Mouse (Mus musculus): ENCODE measurements at regions not wholly inside any gene's neighbourhood (a gene's known extent, or its start where the extent isn't known, plus 50 kb on each side); places are given as distances from the start of the nearest gene placed in this dataset.
A peak's percentile ranks its signal among the peaks of the same experiment; 100 is the strongest.

DNA sequence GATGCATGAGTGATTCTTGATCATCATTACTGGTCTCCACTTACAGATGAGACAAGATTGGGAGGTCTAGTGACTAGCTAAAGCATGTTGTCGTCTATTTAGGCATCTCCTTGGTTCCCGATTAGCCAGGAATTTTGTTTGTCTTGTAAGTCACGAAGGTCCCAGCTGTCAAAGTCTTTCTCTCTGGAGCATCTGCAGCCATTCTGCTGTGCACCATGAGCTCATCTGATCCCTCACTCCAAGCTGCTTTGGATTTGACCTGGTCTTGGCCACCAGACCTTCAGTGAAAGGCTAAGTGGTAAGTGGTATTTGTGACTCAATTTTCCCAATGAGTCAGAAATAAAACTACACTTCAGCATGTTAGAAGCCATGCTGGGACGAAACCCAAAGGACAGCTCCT is 53.3 kb upstream of the Creb5 start:
- Histone ChIP-seq H3K36me3 (ENCODE audit: control insufficient read depth, insufficient read depth, low read length, poor library complexity, severe bottlenecking) (no peaks in the 10 kb centered on the region), H3K27me3 (ENCODE audit: control insufficient read depth, insufficient read depth, low read length, poor library complexity, severe bottlenecking) (no peaks in the 10 kb centered on the region)
- no peak for DNase-seq (ENCODE audit: low read depth, low spot score)

GRCm38 (mm10) chr6:53232616-53233015 is 54.5 kb upstream of the Creb5 start:
- no peaks in the 10 kb centered on the region for H3K27me3 ChIP-seq (ENCODE audit: control insufficient read depth, insufficient read depth, low read length, poor library complexity, severe bottlenecking)
- DNase-seq (ENCODE audit: low read depth, low spot score), result no peak
- H3K36me3 ChIP-seq (ENCODE audit: control insufficient read depth, insufficient read depth, low read length, poor library complexity, severe bottlenecking), result no peaks in the 10 kb centered on the region

DNA sequence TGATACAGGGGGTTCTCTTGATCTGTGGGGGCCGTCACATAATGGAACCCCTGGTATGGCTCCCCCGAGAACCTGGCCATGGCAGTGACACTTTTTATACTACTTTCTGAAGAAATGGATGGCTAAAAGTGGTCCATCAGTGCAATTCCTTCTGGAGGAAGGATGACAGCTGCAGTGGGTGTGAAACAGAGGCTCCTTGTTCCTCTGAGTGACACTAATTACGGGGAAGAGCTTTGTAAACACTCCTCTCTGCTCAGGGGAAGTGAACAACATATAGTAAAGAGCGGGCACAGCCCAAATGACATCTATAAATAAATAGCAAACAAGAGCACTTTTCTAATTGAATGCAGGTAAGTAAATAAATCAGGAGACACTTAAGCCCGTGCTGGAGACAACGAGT is 57.7 kb upstream of the Creb5 start:
- DNase-seq (ENCODE audit: low read depth, low spot score), result no peak
- Histone ChIP-seq H3K27me3 (ENCODE audit: control insufficient read depth, insufficient read depth, low read length, poor library complexity, severe bottlenecking) (no peaks in the 10 kb centered on the region), H3K36me3 (ENCODE audit: control insufficient read depth, insufficient read depth, low read length, poor library complexity, severe bottlenecking) (no peaks in the 10 kb centered on the region)

GRCm38 (mm10) chr6:53222104-53222503 is 65.0 kb upstream of the Creb5 start:
- DNase-seq (ENCODE audit: low read depth, low spot score), result no peak
- H3K36me3 ChIP-seq (ENCODE audit: control insufficient read depth, insufficient read depth, low read length, poor library complexity, severe bottlenecking), result no peaks in the 10 kb centered on the region
- H3K27me3 ChIP-seq (ENCODE audit: control insufficient read depth, insufficient read depth, low read length, poor library complexity, severe bottlenecking), result no peaks in the 10 kb centered on the region

DNA sequence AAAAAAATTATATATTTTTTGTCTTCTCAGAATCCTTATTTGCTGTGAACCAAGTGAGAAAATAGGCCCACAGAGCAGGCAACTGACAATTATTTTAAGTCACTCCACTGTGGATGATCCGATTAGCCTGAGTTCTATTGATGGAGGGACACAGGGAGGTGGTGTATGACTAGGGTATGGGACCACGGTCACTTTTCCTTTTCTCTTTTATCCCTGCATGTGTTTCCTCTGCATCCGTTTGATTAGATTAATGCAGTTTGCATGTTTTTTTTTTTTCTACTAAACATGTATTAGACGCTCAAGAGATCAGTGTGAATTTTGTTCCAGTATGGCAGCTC is 65.4 kb upstream of the Creb5 start:
- H3K27me3 ChIP-seq (ENCODE audit: control insufficient read depth, insufficient read depth, low read length, poor library complexity, severe bottlenecking), result no peaks in the 10 kb centered on the region
- H3K36me3 ChIP-seq (ENCODE audit: control insufficient read depth, insufficient read depth, low read length, poor library complexity, severe bottlenecking), result no peaks in the 10 kb centered on the region
- no peak for DNase-seq (ENCODE audit: low read depth, low spot score)

DNA sequence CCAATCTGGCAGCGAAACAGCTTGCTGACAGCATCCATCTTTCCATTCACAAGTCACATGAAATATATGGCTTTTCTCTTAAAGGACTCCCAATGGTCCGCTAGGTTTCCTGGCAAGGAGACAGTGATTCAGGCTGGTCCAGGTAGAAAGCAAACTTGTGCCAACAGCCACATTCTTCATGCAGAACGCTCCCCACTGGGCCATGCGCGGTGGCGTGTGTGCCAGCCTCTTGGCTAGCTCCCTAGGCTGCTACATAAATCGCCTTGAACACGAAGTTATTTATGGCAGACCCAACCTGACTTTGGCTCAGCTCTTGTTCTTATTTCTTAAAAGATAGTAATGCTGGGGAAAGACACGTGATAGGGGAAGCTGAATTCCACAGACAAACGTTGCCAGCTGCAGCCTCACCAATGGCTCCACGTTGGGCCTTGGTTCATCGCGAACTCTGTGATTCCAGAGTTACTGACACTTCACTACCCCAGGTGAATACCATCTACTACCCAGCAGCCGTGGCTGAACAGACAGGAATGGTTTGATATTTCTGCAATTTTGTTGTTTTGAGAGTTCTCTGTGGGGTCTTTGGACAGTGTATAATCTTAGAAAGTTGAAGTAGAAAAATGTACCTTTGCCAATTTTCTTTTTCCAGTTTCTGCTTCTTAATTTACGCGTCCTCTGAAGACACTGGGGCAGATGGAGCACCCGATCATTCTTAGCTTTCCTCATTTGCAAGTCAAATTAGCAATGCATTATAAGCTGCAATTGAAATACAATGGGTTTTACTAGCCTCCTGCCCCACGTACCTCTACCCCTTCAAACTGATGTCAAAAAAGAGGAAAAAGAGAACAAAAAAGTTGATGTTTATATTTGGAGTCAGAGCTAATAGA is 66.0 kb upstream of the Creb5 start:
- no peak for DNase-seq (ENCODE audit: low read depth, low spot score)
- Histone ChIP-seq H3K27me3 (ENCODE audit: control insufficient read depth, insufficient read depth, low read length, poor library complexity, severe bottlenecking) (no peaks in the 10 kb centered on the region), H3K36me3 (ENCODE audit: control insufficient read depth, insufficient read depth, low read length, poor library complexity, severe bottlenecking) (no peaks in the 10 kb centered on the region)

GRCm38 (mm10) chr6:53218871-53219286 is 68.2 kb upstream of the Creb5 start:
- Histone ChIP-seq H3K27me3 (ENCODE audit: control insufficient read depth, insufficient read depth, low read length, poor library complexity, severe bottlenecking) (no peaks in the 10 kb centered on the region), H3K36me3 (ENCODE audit: control insufficient read depth, insufficient read depth, low read length, poor library complexity, severe bottlenecking) (no peaks in the 10 kb centered on the region)
- DNase-seq (ENCODE audit: low read depth, low spot score), result no peak

- Histone ChIP-seq H3K36me3 (ENCODE audit: control insufficient read depth, insufficient read depth, low read length, poor library complexity, severe bottlenecking) (no peaks in the 10 kb centered on the region), H3K27me3 (ENCODE audit: control insufficient read depth, insufficient read depth, low read length, poor library complexity, severe bottlenecking) (no peaks in the 10 kb centered on the region)
- peak; percentile 22 for DNase-seq (ENCODE audit: low read depth, low spot score)
Measured at GRCm38 (mm10) chr6:53217234-53218015, 69.6 kb upstream of the Creb5 start.

GRCm38 (mm10) chr6:53216715-53217114 is 70.4 kb upstream of the Creb5 start:
- DNase-seq (ENCODE audit: low read depth, low spot score), result peak; percentile 14
- H3K36me3 ChIP-seq (ENCODE audit: control insufficient read depth, insufficient read depth, low read length, poor library complexity, severe bottlenecking), result no peaks in the 10 kb centered on the region
- H3K27me3 ChIP-seq (ENCODE audit: control insufficient read depth, insufficient read depth, low read length, poor library complexity, severe bottlenecking), result no peaks in the 10 kb centered on the region

DNA sequence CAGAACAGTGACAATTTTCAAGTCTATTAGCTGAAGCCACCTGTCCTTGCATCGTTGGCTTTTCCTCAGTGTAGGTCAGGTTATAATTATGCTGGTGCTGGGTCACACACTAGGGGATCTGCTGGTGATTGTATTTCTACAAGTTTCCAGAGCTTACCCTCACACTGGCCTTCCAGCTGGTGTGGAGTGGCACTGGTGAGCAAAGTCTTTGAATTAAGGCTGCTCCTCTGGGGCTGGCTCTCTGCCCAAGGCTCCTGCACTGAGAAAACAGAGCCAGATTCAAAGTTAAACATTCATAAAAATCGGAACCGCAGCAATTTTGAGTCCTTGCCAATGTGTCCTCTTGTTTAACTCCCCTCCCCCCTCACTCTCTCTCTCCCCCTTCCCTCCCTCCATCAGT is 75.7 kb upstream of the Creb5 start:
- H3K27me3 ChIP-seq (ENCODE audit: control insufficient read depth, insufficient read depth, low read length, poor library complexity, severe bottlenecking), result no peaks in the 10 kb centered on the region
- no peaks in the 10 kb centered on the region for H3K36me3 ChIP-seq (ENCODE audit: control insufficient read depth, insufficient read depth, low read length, poor library complexity, severe bottlenecking)
- DNase-seq (ENCODE audit: low read depth, low spot score), result no peak

GRCm38 (mm10) chr6:53209398-53209797 is 77.7 kb upstream of the Creb5 start:
- Histone ChIP-seq H3K36me3 (ENCODE audit: control insufficient read depth, insufficient read depth, low read length, poor library complexity, severe bottlenecking) (no peaks in the 10 kb centered on the region), H3K27me3 (ENCODE audit: control insufficient read depth, insufficient read depth, low read length, poor library complexity, severe bottlenecking) (no peaks in the 10 kb centered on the region)
- DNase-seq (ENCODE audit: low read depth, low spot score), result no peak

GRCm38 (mm10) chr6:53208474-53208873 is 78.6 kb upstream of the Creb5 start:
- Histone ChIP-seq H3K36me3 (ENCODE audit: control insufficient read depth, insufficient read depth, low read length, poor library complexity, severe bottlenecking) (no peaks in the 10 kb centered on the region), H3K27me3 (ENCODE audit: control insufficient read depth, insufficient read depth, low read length, poor library complexity, severe bottlenecking) (no peaks in the 10 kb centered on the region)
- no peak for DNase-seq (ENCODE audit: low read depth, low spot score)

GRCm38 (mm10) chr6:53207781-53208180 is 79.3 kb upstream of the Creb5 start:
- no peaks in the 10 kb centered on the region for H3K36me3 ChIP-seq (ENCODE audit: control insufficient read depth, insufficient read depth, low read length, poor library complexity, severe bottlenecking)
- H3K27me3 ChIP-seq (ENCODE audit: control insufficient read depth, insufficient read depth, low read length, poor library complexity, severe bottlenecking), result no peaks in the 10 kb centered on the region
- DNase-seq (ENCODE audit: low read depth, low spot score), result no peak

DNA sequence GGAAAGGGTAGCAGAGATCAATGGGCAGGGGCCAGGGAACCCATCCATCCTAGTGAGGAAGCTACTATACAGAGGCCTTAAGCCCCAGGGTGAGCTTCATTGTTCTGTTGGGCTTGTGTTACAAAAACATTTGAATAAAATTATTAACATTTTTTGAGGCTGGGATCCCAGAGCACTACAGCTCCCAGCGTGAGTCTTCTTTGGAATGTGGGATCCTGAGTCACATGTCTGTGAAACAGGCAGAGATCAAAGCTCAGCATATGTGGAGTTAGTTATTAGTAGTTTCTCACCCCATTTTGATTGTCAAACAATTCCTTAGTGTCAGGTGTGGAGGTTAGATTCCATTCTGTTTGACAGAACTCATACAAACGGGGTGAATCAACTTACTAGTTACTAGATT is 79.7 kb upstream of the Creb5 start:
- no peak for DNase-seq (ENCODE audit: low read depth, low spot score)
- no peaks in the 10 kb centered on the region for H3K36me3 ChIP-seq (ENCODE audit: control insufficient read depth, insufficient read depth, low read length, poor library complexity, severe bottlenecking)
- H3K27me3 ChIP-seq (ENCODE audit: control insufficient read depth, insufficient read depth, low read length, poor library complexity, severe bottlenecking), result no peaks in the 10 kb centered on the region

GRCm38 (mm10) chr6:53201281-53201956 is 85.7 kb upstream of the Creb5 start:
- H3K36me3 ChIP-seq (ENCODE audit: control insufficient read depth, insufficient read depth, low read length, poor library complexity, severe bottlenecking), result no peaks in the 10 kb centered on the region
- DNase-seq (ENCODE audit: low read depth, low spot score), result no peak
- no peaks in the 10 kb centered on the region for H3K27me3 ChIP-seq (ENCODE audit: control insufficient read depth, insufficient read depth, low read length, poor library complexity, severe bottlenecking)

Measured in splenic B cell, adult 2 months (primary cell).